Mouse (Mus musculus): ENCODE measurements at regions not wholly inside any gene's neighbourhood (a gene's known extent, or its start where the extent isn't known, plus 50 kb on each side); places are given as distances from the start of the nearest gene placed in this dataset.

DNA sequence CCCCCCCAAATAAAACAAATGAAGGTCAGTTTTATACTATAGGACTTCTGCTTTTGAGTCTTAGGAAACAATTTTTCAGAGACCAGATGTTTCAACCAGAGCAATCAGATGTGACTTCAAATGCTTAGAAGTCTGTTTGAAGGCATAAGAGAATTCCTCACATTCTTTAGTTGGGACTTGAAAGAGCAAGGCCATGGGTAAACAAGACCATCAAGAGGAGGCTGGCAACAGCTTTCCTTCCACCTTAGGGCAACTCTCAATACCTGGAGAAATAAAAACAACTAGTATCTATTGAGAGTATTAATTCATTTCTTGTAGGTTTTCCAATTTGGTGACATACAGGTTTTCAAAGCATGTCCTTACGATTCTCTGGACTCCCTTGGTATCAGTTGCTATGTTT, 381.8 kb upstream of the Zfp462 start:
- TF ChIP-seq EP300 (optimal IDR thresholded peaks at IDR 0.05), result no peak
- no peak for TF ChIP-seq CTCF (IDR thresholded peaks at IDR 0.05; ENCODE audit: low read depth)
